Mouse (Mus musculus): ENCODE results near the gene Dyrk1a. TPM values are rescaled to one million over a fixed set of nuclear protein-coding genes. Genes with fewer than 3 reads are reported as not detected.

Gene Dyrk1a
- total RNA-seq, 2 experiments from 2014 or later: 102 to 104 TPM

DNA sequence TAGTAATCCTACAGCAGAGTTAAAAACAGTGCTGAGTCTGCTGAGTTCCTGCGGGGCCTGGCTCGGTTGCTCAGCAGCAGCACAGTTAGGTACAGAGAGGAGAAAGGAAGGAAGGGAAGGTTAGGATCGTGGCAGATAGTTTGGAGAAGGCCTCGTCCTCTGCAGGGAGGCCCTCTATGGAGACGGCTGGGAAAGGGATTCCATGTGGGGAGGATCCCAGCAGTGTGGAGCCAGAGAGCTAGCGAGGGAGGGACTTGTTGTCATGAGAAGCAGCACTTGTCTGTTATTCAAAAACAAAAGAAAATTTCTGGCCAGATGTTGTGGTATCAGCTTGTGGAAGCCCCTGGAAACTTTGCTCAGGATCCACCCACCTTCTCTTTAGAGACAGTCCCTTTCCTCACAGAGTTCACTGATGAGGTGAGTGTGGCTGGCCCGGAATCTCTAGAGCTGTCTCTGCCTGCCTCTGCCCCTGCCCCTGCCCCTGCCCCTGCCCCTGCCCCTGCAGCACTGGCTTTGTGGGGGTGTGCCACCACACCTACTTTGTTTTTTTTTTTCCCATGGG is 11.1 kb downstream of the Dyrk1a start:
- DNase-seq (ENCODE audit: extremely low spot score in 1 of 2, low spot score in 2 of 2): no peak
- intact Hi-C loops (cut with DNase I): no loop called here

DNA sequence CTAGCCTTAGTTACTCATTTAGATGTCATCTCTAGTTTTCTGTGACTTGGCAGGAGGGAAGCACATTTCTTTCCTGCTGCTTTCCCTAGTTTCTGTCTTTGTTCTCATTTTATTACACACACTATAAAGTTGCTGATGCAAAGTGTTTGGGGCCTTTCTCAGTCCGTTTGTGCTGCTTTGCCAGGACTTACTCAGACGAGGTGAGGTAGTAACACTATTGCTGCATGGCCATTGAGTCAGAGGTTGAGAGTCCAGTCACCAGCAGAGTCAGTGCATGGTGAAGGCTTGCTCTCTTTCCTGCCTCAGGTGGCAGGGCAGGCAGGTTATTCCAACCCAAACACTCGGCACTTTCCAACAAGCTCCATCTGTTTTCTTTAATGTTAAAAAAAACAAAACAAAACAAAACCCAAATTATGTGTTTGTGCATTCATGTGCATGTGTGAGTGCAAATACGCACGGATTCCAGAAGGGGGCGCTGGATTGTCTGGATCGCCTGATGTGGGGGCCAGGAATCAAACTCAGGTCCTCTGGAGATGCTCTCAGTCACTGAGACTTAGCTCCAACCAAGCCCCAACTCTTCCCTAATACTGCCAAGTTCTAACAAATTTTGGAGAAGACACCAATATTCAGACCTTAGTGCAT is 16.7 kb downstream of the Dyrk1a start:
- intact Hi-C loops (cut with DNase I): no loop called here
- no peak for DNase-seq (ENCODE audit: extremely low spot score in 1 of 2, low spot score in 2 of 2)

DNA sequence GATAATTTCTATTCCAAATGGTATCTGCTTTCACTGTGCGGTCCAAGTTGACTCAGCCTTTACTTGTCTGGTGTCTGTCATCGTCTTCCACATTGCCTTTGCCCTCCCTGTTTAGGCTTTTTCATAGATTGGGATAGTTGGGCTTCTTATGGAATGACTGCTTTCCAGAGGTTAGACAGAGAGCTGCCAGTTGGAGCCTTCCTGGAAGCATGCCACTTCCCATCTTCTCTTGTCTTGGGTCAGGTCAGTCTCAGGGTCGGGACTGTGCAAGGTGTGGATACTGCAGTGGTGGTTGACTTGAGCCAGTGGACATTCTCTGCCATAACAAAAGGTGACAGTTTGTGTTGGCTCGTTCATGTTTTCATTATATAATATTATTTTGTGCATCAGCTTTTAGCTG is 17.7 kb downstream of the Dyrk1a start:
- no peak for DNase-seq (ENCODE audit: extremely low spot score in 1 of 2, low spot score in 2 of 2)
- intact Hi-C loops (cut with DNase I): no loop called here

DNA sequence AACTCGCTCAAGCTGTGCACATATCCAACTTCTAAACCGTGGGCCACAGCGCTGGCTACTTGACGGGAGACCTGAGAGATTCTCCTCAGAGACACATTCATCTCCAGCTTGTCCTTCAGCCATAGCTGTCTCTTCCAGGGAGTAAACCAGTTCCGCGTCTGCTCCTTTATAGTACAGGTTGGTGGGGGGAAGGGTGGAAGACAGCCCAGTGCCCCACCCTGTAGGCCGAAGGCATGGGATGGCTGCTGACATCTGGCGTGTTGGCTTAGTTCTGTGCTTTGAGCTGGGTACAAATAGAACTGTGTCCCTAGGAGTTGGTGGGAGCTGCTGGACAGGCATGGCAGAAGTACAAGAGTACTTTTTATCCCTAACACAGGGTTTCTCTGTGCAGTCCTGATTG is 18.4 kb downstream of the Dyrk1a start:
- DNase-seq (ENCODE audit: extremely low spot score in 1 of 2, low spot score in 2 of 2): no peak
- intact Hi-C loops (cut with DNase I): no loop called here

DNA sequence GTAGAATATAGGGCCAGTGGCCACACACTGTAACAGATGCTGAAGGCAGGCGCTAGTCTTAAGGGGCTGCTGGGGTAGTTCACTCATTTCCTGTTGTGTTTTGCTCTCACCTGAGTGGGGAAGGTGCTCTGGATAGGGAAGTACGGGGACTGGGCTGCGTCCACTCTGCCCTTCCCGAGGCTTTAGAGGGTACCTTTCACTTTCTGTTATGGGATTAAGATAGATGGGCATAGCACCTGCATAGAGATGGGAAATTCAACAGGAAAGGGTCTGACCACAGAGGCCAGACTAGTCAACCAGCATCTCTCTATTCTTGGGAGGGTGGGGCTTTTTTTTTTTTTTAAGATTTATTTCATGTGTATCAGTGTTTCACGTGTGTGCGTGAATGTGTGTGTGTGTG is 19.2 kb downstream of the Dyrk1a start:
- intact Hi-C loops (cut with DNase I): no loop called here
- DNase-seq (ENCODE audit: extremely low spot score in 1 of 2, low spot score in 2 of 2): no peak

DNA sequence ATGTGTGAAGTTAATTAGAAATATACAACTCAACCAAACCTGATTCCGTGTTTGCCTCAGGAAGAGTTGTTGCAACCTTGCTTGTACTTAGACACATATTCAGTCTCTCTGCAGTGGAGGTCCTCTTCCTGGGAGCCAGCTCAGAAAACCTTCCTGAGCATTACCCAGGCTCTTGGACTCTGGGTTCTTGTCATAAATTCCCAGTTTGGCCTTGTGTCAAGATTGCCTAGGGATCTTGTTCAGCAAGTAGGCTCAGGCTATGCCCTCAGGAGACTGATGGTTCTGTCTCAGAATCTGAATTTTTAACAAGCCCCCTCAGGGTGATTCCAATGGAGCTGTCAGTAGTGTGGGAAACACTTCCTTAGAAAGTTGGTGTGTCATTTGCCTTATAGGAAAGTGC is 19.8 kb downstream of the Dyrk1a start:
- intact Hi-C loops (cut with DNase I): no loop called here
- DNase-seq (ENCODE audit: extremely low spot score in 1 of 2, low spot score in 2 of 2): no peak

DNA sequence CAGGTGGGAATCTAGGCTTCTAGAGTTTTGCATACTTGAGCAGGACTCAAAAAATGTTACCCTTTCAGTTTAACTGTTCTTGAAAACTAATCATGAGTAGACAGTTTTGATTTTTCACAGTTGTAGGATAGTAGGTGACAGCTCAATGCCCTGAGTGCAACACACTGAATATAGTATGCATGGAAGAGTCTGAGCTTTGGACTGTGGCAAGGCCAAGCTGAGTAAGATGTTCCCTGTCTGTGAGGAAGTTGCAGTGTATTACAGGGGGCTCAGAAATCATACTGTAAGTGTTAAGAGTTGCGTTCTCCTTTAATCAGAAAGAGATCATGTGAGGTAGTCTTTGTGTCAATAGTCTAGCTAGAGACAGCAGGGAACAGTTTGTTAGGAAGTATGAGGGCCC is 20.4 kb downstream of the Dyrk1a start:
- no peak for DNase-seq (ENCODE audit: extremely low spot score in 1 of 2, low spot score in 2 of 2)
- intact Hi-C loops (cut with DNase I): no loop called here

DNA sequence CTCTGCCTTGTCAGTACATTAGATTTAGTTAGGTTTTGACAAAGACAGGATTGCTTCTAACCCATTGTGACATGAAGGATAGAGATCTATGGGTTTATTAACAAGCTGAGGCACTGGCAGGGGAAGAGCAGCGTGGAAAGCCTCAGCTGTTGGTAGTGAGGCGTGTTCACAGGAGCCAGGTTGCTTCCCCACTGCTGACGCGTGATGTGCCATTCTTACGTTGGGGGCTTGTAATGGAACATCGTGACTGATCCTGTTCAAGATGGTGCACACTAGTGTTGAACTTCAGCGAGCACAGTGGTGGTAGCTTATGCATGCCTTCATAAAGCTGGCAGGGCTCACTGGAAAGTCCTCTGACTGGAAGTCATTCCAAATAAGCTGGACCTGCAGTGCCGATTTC is 21.2 kb downstream of the Dyrk1a start:
- DNase-seq (ENCODE audit: extremely low spot score in 1 of 2, low spot score in 2 of 2): no peak
- intact Hi-C loops (cut with DNase I): no loop called here

DNA sequence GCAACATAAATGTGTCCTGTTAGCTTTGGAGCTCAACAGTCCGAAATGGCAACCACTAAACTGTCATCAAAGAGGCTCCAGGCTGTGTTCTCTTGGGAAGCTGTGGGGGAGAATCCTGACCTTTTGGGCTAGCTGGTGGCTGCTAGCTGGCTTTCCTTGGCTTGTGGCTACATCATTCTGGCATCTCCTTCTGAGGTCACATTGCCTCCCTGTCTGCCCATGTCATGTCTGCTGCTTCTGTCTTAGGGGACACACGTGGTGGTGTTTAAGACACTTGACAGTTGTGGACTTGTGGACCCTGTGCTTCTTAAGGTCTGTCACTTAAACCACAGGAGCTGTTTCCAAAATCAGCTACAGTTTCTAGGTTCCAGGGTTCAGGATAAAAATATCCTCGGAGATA is 21.7 kb downstream of the Dyrk1a start:
- intact Hi-C loops (cut with DNase I): no loop called here
- DNase-seq (ENCODE audit: extremely low spot score in 1 of 2, low spot score in 2 of 2): no peak

DNA sequence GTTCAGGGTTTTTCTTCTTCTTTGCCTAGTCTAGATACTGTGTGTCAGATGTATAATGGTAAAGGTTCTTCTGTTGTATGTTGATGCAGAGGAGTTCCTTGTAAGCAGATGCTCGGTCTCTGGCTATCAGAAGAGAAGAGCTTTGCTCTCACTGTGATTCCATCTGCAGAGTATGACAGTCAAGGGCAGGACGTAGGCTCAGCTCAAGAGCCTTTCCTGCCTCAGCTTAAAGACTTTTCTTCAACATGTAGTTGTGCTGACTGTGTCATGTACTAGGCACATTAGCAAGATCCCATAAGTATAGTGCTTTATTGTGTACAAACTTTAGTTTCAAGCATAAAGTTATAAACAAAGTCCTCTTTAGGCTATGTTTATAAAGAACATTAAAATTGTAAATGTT is 26.8 kb downstream of the Dyrk1a start:
- no peak for DNase-seq (ENCODE audit: extremely low spot score in 1 of 2, low spot score in 2 of 2)
- intact Hi-C loops (cut with DNase I): no loop called here

DNA sequence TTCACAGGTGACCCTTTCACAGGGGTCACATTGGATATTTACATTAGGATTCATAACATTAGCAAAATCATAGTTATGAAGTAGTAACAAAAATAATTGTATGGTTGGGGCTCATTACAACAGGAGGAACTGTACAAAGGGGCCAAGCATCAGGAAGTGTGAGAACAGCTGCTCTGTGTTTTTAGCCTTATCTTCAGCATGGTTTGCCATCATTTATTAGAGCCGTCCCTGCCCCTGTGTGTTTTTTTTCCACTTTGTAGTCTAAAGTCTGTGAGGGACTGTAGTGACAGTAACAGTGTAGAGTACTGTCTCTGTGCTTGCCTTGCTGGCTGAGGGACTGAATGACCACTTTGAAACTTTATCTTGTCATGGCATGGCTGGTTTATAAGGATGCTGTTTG is 27.8 kb downstream of the Dyrk1a start:
- DNase-seq (ENCODE audit: extremely low spot score in 1 of 2, low spot score in 2 of 2): no peak
- intact Hi-C loops (cut with DNase I): no loop called here

DNA sequence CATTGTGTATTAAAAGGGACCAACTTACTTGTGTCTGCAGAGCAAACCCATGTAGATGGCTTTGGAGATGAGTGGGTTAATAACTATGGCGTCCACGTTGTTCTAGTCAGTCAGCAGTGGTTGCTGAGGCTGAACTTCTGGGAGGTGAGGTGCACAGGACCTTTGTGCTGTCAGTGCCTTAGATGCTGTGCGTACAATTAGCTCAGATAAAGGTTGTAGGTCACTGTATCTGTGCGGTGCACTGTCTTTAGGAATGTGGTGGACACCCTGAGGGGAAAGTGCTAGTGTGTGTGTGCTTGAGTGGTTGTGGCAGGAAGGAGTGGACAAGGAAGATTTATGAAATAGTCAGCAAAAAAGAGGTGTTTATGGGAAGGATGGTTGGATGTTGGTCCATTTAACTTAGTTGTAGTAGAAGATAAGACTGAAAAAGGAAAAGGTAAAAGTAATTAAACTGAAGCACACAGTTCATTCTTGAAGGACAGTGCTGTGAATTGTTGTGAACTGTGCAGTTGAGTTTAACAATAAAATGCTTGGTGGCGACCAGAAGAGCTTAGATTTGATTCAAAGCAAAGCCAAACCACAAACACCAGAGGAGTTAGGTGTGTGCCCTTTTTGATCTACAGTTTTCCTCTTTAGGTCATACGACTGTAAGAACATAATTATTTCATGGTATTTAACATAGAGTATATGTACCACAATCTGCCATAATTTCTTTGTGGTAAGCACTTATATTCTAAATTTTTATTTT is 30.3 kb downstream of the Dyrk1a start:
- DNase-seq (ENCODE audit: extremely low spot score in 1 of 2, low spot score in 2 of 2): no peak
- intact Hi-C loops (cut with DNase I): no loop called here

DNA sequence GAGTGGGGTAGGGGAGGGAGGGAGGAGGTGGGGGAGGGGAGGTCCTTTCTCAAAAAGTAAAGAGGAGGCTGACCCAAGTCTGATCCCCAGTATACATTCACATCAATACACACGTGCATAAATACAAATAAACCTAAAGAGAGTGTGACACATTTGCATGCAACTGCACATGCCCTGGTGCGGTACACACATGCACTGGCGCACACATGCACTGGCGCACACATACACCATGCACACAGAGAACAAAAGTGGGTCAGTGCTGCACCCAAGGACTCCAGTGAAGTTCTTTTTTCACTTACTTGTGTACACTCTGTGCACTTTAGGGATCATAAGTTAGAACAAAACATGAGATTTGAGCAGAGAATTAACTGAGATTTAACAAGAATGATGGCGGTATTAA is 31.3 kb downstream of the Dyrk1a start:
- no peak for DNase-seq (ENCODE audit: extremely low spot score in 1 of 2, low spot score in 2 of 2)
- intact Hi-C loops (cut with DNase I): no loop called here

DNA sequence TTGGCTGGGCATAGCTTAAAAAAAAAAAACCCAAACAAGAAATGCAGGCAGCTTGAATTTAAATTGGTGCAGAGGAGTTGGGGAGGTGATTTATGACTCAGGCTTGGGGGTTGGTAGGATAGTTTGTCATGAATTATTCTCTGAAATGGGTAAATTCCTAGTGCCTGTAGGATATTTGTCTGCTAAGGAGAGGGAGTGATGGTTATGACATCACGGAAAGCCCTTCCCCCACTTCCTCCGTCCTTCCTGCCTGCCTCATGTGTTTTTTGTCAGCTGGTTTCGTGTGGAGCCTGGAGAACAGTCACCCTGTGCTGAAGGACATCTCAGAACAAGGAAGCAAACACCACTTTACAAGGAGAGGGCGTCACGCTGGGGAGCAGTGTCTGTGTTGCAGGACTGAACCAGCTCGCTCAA is 31.7 kb downstream of the Dyrk1a start:
- intact Hi-C loops (cut with DNase I): no loop called here
- DNase-seq (ENCODE audit: extremely low spot score in 1 of 2, low spot score in 2 of 2): peak in 1 of 2 experiments; percentile 73

DNA sequence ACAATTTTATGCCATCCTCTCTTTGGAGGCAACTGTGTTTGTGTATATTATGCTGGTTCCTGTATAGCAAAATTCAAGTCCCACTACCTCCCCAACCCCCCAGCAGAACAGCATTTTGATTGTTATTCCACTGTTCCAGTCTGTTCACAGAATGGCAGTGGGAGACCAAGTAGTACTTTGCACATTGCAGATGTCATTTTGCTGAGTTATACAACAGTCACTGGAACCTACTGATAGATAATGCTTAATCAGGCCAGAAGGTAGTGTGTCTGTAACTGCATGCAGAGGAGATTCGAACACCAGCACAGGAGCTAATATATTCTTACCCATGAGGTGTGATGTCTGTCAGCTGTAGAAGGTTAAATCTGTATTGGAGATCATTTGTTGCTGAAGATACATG is 32.4 kb downstream of the Dyrk1a start:
- intact Hi-C loops (cut with DNase I): no loop called here
- DNase-seq (ENCODE audit: extremely low spot score in 1 of 2, low spot score in 2 of 2): no peak

DNA sequence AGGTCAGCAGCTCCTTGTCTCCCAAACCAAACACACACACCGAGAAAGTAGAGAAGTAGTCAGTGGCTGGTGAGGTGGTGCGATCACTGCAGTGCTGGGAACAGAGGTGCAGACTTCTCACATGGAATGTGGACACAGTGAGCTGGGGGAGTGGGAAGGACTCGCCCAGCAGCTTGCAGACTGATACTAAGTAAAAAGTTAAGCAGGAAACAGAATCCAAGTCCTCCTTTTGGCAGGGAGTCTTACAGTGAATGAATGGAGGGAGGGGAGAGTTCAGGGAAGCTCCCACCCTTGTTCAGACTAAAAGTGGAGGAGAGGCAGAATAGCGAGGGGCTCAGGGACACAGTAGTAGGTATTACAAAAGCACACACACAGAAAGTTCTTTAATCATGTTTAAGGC is 32.9 kb downstream of the Dyrk1a start:
- intact Hi-C loops (cut with DNase I): no loop called here
- no peak for DNase-seq (ENCODE audit: extremely low spot score in 1 of 2, low spot score in 2 of 2)

DNA sequence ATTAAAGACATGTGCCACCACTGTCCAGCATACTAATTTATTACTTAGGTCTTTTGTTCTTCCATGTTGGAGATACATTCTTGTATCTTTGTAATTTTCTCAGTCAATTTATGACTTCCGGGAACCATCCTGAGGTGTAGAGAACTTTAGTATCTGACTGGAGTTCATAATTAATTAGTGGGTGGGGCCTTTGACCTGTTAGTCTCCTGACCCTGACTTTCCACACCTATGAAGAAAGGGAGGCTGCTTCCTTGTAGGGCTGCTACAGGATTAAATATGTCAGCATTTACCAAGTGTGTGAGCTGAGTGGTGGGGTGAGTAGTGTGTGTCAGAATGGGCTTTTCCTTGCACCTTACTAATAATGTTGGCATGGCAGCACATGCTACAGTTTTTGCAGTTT is 36.4 kb downstream of the Dyrk1a start:
- no peak for DNase-seq (ENCODE audit: extremely low spot score in 1 of 2, low spot score in 2 of 2)
- intact Hi-C loops (cut with DNase I): no loop called here

DNA sequence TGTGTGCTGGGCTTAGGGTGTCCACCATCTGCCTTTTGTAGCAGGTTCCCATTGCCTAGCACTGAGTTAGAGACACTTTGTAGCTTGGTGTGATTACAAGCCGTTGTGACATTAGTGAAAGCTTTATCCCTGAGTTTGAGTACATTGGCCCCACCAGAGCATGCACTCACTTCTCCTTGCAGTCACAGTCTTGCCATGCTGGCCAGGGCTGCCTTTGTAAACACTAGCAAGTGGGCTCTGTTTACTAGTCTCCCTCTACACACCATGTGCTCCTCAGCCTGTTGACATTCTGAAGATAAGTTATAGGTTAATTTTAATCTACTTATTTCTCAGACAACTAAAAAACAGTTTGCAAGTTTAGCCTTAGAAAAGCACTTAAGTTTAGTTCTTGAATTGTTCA is 37.7 kb downstream of the Dyrk1a start:
- intact Hi-C loops (cut with DNase I): no loop called here
- DNase-seq (ENCODE audit: extremely low spot score in 1 of 2, low spot score in 2 of 2): no peak

DNA sequence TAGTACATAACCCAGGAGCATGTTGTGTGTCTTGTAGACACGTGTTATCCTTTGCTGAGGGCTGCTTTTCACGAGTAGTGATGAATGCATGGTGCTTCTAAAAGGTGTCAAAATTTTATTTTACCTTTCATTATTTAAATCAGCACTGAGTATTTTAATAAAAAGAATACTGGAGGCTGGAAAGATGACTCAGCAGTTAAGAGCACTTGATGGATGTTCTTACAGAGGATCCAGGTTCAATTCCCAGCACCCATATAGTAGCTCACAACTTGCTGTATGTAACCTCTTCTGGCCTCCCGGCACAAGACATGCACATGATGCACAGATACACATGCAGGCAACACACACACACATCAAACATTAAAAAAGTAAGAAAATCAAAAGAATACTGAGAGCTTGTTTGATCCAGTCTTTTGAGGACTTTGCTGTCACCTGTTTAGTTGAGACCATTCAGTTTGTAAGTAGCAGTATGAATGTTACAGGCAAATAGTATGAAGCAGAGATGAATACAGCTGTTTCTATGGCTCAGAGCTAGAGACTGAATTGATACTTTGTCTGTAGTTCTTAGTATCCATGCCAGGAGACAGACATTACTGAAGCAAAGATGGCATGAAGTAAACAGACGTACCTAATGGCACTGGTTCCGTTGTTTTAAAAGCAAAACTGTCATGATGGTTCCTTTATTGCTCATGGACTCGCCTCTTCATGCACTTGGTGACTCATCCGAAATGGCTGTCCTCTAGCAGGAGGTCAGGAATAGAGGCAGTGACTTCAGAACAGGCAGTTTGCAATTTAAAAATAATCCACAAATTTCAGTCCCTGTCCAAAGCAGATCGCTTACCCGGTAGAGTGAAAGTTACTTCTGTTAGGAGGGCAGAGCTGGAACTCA is 39.1 kb downstream of the Dyrk1a start:
- intact Hi-C loops (cut with DNase I): no loop called here
- DNase-seq (ENCODE audit: extremely low spot score in 1 of 2, low spot score in 2 of 2): no peak

DNA sequence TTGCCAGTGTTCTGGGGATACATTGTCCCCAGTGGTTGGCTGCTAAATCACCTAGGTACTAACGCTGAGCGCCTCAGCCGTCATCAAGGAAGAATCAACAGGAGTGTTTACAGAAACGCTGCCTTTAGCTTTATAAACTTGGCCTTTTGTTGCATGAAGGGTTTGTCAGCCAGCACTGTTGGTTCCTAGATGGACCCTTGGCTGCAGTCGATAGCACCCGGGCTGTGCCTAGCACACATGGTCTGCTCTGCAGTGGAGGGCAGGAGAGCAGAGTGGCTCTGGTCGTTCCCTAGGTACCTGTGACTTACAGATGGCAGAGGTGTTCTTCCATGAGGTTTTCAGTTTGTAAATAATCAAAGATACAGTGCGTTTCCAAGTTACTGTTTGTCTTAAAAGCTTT is 42.8 kb downstream of the Dyrk1a start:
- DNase-seq (ENCODE audit: extremely low spot score in 1 of 2, low spot score in 2 of 2): no peak
- intact Hi-C loops (cut with DNase I): no loop called here
